Mouse (Mus musculus) brain, embryonic 14.5 days (tissue): ENCODE measurements around the gene Fubp1.

Experiments used
- CTCF ChIP-seq: fragments of 200-500 bp; IDR thresholded peaks from 2 replicates; pipeline ENCODE4 v1.5.1; 2012; ENCODE audit warnings: inconsistent platforms, mild to moderate bottlenecking, moderate library complexity, borderline replicate concordance; ENCODE audit not compliant: insufficient read depth, insufficient read length; ENCODE audit errors: extremely low read depth
- POLR2A ChIP-seq: fragments of 200-500 bp; IDR thresholded peaks from 2 replicates; pipeline ENCODE4 v1.6.1; 2012; ENCODE audit warnings: mild to moderate bottlenecking, inconsistent platforms, borderline replicate concordance; ENCODE audit not compliant: poor library complexity, insufficient read depth, insufficient read length, severe bottlenecking; ENCODE audit errors: extremely low read depth

DNA sequence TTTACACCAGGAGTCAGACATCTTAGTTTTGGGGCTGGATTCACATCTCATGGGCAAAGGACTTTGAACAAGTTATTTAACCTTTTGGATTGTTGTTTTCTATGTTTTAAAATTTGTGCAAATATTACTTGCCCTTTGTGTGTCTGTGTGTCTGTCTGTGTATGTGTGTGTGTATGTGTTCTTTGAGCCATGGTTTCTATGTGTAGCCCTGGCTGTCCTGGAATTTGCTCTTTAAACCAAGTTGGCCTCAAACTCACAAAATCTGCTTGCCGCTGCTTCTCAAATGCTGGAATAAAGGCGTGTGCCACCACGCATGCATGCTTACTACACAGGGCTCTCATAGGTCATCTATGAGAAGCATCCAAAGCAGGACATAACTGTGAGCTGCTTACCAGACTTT, 66.7 kb downstream of the Fubp1 start:
- TF ChIP-seq CTCF (no peak), POLR2A (no peak)
